Mouse (Mus musculus) heart, adult 2 months (tissue): ENCODE measurements around the gene Inpp5a.

Experiments
- CTCF ChIP-seq: fragments of 200-600 bp; IDR thresholded peaks from 2 replicates; pipeline ENCODE4 v1.8.1; 2022; ENCODE audit warnings: antibody characterized with exemption, mild to moderate bottlenecking, moderate library complexity
- EP300 ChIP-seq: fragments of 200-500 bp; IDR thresholded peaks from 2 replicates; pipeline ENCODE4 v1.6.1; 2011; ENCODE audit warnings: low read depth, low read length, control low read depth; ENCODE audit not compliant: insufficient read depth
- POLR2A ChIP-seq: fragments of 200-500 bp; IDR thresholded peaks from 2 replicates; pipeline ENCODE4 v1.6.1; 2011; ENCODE audit warnings: mild to moderate bottlenecking, low read depth, low read length, control low read depth; ENCODE audit not compliant: insufficient read depth

GRCm38 (mm10) chr7:139584221-139585175 lies 195.6 kb downstream of the Inpp5a start:
- TF ChIP-seq CTCF (no peak), POLR2A (no peak), EP300 (no peak)
